Mouse (Mus musculus) intestine, embryonic 16.5 days (tissue): Measurements from ENCODE around the gene Eif3g. TPM values are rescaled to one million over a fixed set of nuclear protein-coding genes. Genes with fewer than 3 reads are reported as not detected.

Experiments
- microRNA-seq: library from miRNA; unstranded; fragments of <30 nt; microRNA quantifications from one replicate; pipeline ENCODE4, GENCODE M21; 2016
- polyA plus RNA-seq: library from polyadenylated mRNA; unstranded; fragments of >200 nt; fragmentation: Nextera tagmentation; extraction: Ambion mirVana; gene quantifications from 2 replicates; pipeline ENCODE4 v1.2.1, GENCODE M21; 2015

Eif3g gene
- polyA plus RNA-seq, 1 experiment from 2014 or later: 297 TPM

Small RNA genes lying within 50 kb of the gene (microRNA-seq; reads per million reads assigned to microRNA genes)
- 0.68 reads per million for gene Mir7081

Other genes with a start within 250 kb of the Eif3g start
- 42.0 and 45.4 TPM in 2 replicates for gene Pin1, start 246.5 kb downstream of the Eif3g start, polyA plus RNA-seq
- 6.7 and 7.8 TPM in 2 replicates for gene Olfm2, start 152.3 kb downstream of the Eif3g start, polyA plus RNA-seq
- gene Col5a3, start 83.6 kb downstream of the Eif3g start, polyA plus RNA-seq: 1.8 and 2.4 TPM in 2 replicates
- gene Rdh8, start 80.1 kb downstream of the Eif3g start, polyA plus RNA-seq: not detected in 2 replicates
- gene A230050P20Rik, start 30.0 kb downstream of the Eif3g start, polyA plus RNA-seq: 16.2 and 18.3 TPM in 2 replicates
- 10.7 and 11.2 TPM in 2 replicates for gene Angptl6, start 18.9 kb downstream of the Eif3g start, polyA plus RNA-seq
- gene Ppan, start 10.4 kb downstream of the Eif3g start, polyA plus RNA-seq: 79.5 and 97.6 TPM in 2 replicates
- gene Dnmt1, start 61.3 kb upstream of the Eif3g start, polyA plus RNA-seq: 56.3 and 56.9 TPM in 2 replicates
- gene S1pr2, start 78.2 kb upstream of the Eif3g start, polyA plus RNA-seq: 24.3 and 24.4 TPM in 2 replicates
- 165 and 181 TPM in 2 replicates for gene Mrpl4, start 104.1 kb upstream of the Eif3g start, polyA plus RNA-seq
- gene Icam1, start 117.4 kb upstream of the Eif3g start, polyA plus RNA-seq: 12.7 and 13.7 TPM in 2 replicates
- 1.8 and 5.4 TPM in 2 replicates for gene Icam4, start 130.8 kb upstream of the Eif3g start, polyA plus RNA-seq
- 0.09 and 0.10 TPM in 2 replicates for gene Icam5, start 133.4 kb upstream of the Eif3g start, polyA plus RNA-seq
- gene Zglp1, start 168.5 kb upstream of the Eif3g start, polyA plus RNA-seq: 0.51 and 1.3 TPM in 2 replicates
- 0.44 and 0.55 TPM in 2 replicates for gene Gm49373, start 174.5 kb upstream of the Eif3g start, polyA plus RNA-seq
- gene Fdx1l, start 175.0 kb upstream of the Eif3g start, polyA plus RNA-seq: 63.3 and 69.8 TPM in 2 replicates
- 2.5 and 2.9 TPM in 2 replicates for gene Gm38431, start 193.4 kb upstream of the Eif3g start, polyA plus RNA-seq
- gene Raver1, start 193.4 kb upstream of the Eif3g start, polyA plus RNA-seq: 57.7 and 64.7 TPM in 2 replicates
- gene Tyk2, start 232.6 kb upstream of the Eif3g start, polyA plus RNA-seq: 17.0 and 18.1 TPM in 2 replicates